Comparison of ENCODE assay signal across 9 mouse cellular contexts in the genomic region with DNA sequence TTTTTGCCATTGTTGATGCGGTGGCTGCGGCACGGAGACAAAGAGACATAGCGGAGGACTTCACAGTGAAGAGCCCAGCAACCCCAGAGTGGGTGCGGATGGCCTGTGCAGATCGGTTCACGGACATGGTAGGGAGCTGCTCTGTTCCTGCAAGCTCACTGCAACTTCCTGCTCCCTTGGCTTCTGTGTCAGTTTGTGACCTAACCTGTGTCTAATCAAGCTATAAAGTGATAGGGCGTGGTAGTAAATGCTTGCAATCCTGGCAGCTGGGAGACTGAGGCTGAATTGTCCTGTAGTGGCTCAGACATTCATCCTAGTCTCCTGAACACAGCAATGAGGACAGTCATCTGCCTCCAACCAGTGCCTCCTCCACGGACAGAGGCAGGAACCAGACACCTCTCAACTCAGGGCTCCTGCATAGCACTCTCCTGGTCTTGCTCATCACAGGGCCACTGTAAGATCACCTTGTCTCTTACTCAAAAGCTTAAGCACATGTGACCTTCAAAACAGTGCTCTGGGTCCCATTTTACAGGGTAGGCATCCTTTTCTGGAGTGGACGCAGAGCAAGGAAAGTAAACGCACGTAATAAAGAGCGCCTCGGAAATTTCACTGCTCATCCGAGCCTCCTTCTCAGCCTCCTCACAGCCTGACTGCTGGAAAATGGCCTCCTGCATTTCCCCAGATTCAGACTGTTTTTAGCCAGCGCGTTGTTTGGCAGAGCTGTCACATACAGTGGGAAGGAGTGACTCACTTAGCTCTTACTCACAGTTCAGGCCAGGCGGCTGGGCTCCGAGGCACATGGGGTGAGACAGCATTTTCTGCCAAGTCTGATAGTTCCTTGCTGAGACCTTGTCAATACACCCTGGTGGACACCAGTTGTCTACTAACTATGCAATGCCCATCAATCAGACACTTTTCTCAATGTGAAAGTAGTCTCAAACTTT. TPM values are rescaled to one million over a fixed set of nuclear protein-coding genes. Genes with fewer than 3 reads are reported as not detected.
DNase-seq lines count a peak whose midpoint lies in the region; TF ChIP-seq lines count a peak whose summit lies in the region.
"Had no signal": no experiment of that assay in that cellular context is flagged by ENCODE, and none has a peak within 500 bp of the region (broad histone marks: within the 10 kb centered on the region; RNA-seq: fewer than 3 reads in every experiment).

No protein-coding gene starts in this region.

- no peaks in the 10 kb centered on the region for H3K79me2 ChIP-seq in C2C12 (ENCODE audit: control insufficient read depth, insufficient read depth)

- TF ChIP-seq POLR2A in kidney, adult 2 months (IDR thresholded peaks at IDR 0.05; ENCODE audit: low read depth, low read length): no peak

- no peak overlapping the region for H3K4me3 ChIP-seq in C2C12 (ENCODE audit: insufficient read depth, poor library complexity, severe bottlenecking)
- no peak overlapping the region for H3K4me3 ChIP-seq in kidney, adult 2 months (ENCODE audit: insufficient read depth, low read depth, low read length)
- H3K4me3 ChIP-seq: liver, embryonic 13.5 days had no signal

- no peaks in the 10 kb centered on the region; the same call in 1 of the 2 replicates for H3K4me1 ChIP-seq in kidney, adult 2 months (ENCODE audit: control insufficient read depth, insufficient read depth, low read length)
- H3K4me1 ChIP-seq: liver, embryonic 13.5 days had no signal

- no peak for TF ChIP-seq CTCF in C2C12 (IDR thresholded peaks at IDR 0.05; ENCODE audit: control insufficient read depth, insufficient read depth, insufficient read length)
- TF ChIP-seq CTCF in kidney, adult 2 months (conservative IDR thresholded peaks at IDR 0.05; ENCODE audit: insufficient read depth, insufficient read length, low read depth, low read length): no peak

- 78% methylated on average over 19 of the region's 19 CpGs for WGBS in kidney, adult 2 months

- peak overlapping the region; percentile 32 for H3ac ChIP-seq in C2C12 (ENCODE audit: control insufficient read depth, insufficient read length, low read depth)

- H3K79me3 ChIP-seq in C2C12 (ENCODE audit: low read depth): no peaks in the 10 kb centered on the region

- no peak overlapping the region for H3K27ac ChIP-seq in kidney, adult 2 months (ENCODE audit: insufficient read depth, low read depth, low read length)
- H3K27ac ChIP-seq: liver, embryonic 13.5 days had no signal

- no peaks in the 10 kb centered on the region for H3K36me3 ChIP-seq in C2C12 (ENCODE audit: control insufficient read depth, insufficient read depth)
- H3K36me3 ChIP-seq in kidney, adult 2 months (ENCODE audit: control insufficient read depth, insufficient read depth, low read length): no peaks in the 10 kb centered on the region
- H3K36me3 ChIP-seq: liver, embryonic 13.5 days had no signal

- H3K27me3 ChIP-seq in C2C12 (ENCODE audit: control insufficient read depth, insufficient read depth, insufficient read length): no peaks in the 10 kb centered on the region
- no peaks in the 10 kb centered on the region for H3K27me3 ChIP-seq in kidney, adult 2 months (replicated peaks; ENCODE audit: control insufficient read depth, insufficient read depth, low read length)
- H3K27me3 ChIP-seq: liver, embryonic 13.5 days had no signal

- DNase-seq in R1 (ENCODE audit: low read depth, low spot score): peak; percentile 27
- peak; percentile 49 for DNase-seq in gastrocnemius, postnatal 10 days
- DNase-seq in layer of hippocampus, adult 9-11 months: peak; percentile 65
- peak; percentile 84 for DNase-seq in right cerebral cortex, adult 18-20 months
- no peak for DNase-seq in thymus, postnatal 14 days
- no peak for DNase-seq in kidney, adult 2 months
- DNase-seq in embryo, embryonic 10 days (ENCODE audit: low spot score): no peak
- DNase-seq: liver, embryonic 13.5 days had no signal

TF ChIP-seq in C2C12, 6 proteins besides CTCF, POLR2A, EP300 and RAD21:
- no peak for TF ChIP-seq MYOD1 (IDR thresholded peaks at IDR 0.05; ENCODE audit: control insufficient read depth, insufficient read length, low read depth)
- no peak for TF ChIP-seq CEBPB (IDR thresholded peaks at IDR 0.05; ENCODE audit: low read depth)
- TF ChIP-seq FOSL1 (IDR thresholded peaks at IDR 0.05; ENCODE audit: insufficient read depth, low read length, poor library complexity, severe bottlenecking): peak; percentile 83
- TF ChIP-seq MAX (IDR thresholded peaks at IDR 0.05): peak; percentile 97
- TF ChIP-seq MYOG (IDR thresholded peaks at IDR 0.05; ENCODE audit: control insufficient read depth, extremely low read depth, insufficient read length): no peak
- TF ChIP-seq USF1 (IDR thresholded peaks at IDR 0.05; ENCODE audit: low read depth): no peak

RNA-seq across cellular contexts. Expression of a gene that starts 33.5 kb away (rescaled TPM):
- polyA plus RNA-seq in C2C12 (2012; fragmentation: generic; extraction: Trizol): 79.2 TPM
- 100 to 1,000 TPM in 1 of 2 experiments, 10 to 100 TPM in 1; 91.1 to 104 TPM for total RNA-seq in gastrocnemius, postnatal 10 days (2021)
- polyA plus RNA-seq in kidney, adult 2 months (2012; rRNA removed): 24.8 and 32.2 TPM in 2 replicates

Comparison
In these comparisons a context has a peak if more than half of its experiments do, and no peak if none do; other contexts are left out.
1. DNase-seq: peak in R1 (single experiment), gastrocnemius, postnatal 10 days (single experiment), layer of hippocampus, adult 9-11 months (single experiment) and right cerebral cortex, adult 18-20 months (single experiment); none in thymus, postnatal 14 days (single experiment), kidney, adult 2 months (single experiment) and embryo, embryonic 10 days (single experiment).